7 mouse cellular contexts compared by ENCODE assay signal in the genomic region with DNA sequence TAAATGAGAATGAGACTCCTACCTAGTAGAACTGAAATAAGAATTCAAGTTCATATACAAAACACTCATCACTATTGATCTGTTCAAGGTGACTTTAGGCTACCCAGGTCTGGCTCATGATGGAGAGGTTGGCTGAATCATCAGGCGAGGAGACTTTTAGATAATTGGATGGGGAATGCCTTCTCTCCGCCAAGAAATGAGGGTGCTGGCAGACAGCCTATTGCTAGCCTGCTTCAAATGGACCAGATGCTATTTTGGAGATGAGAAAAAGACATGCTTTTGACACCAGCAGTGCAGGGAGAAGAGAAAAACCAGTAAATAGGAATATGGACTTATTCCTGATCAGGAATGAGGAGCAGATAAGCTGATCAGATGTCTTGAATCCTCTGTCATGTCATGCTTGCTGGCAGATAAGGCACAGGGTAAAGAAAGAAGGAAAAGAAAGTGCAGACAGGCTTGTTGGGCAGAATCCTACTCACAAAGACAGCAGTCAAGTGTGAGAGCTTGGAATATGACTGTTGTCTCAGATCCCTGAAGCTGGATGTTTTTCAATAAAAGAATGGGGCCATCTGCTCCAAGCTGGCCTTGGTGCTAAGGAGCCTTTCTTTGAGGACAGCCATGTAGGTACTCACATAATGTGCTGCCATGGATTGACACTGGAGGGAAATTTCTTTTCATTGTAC. TPM values are rescaled to one million over a fixed set of nuclear protein-coding genes. Genes with fewer than 3 reads are reported as not detected.
A peak's percentile ranks its signal among the peaks of the same experiment; 100 is the strongest.
DNase-seq lines count a peak whose midpoint lies in the region; ATAC-seq and TF ChIP-seq lines count a peak whose summit lies in the region.

No protein-coding gene starts in this region.

- no peak for TF ChIP-seq EP300 in liver, postnatal 0 days (IDR thresholded peaks at IDR 0.05; ENCODE audit: low read depth)

- DNase-seq in adipocyte (ENCODE audit: low spot score): peak; percentile 19
- peak; percentile 92 for DNase-seq in cerebellum, adult 11-12 months
- peak; percentile 13 for DNase-seq in gastrocnemius, postnatal 25 days
- peak; percentile 52 to 83 for DNase-seq in left cerebral cortex, postnatal 25 days (ENCODE audit: low spot score in 2 of 2)
- no peak for DNase-seq in ovary, adult 18-20 months (ENCODE audit: low spot score)
- no peak for DNase-seq in spleen, postnatal 14 days (ENCODE audit: low spot score in 2 of 2)
- no peak for DNase-seq in liver, postnatal 0 days

- no peak overlapping the region for H3K27ac ChIP-seq in liver, postnatal 0 days (ENCODE audit: low read depth)

- no peak overlapping the region for H3K9ac ChIP-seq in liver, postnatal 0 days (replicated peaks)

- no peak for TF ChIP-seq CTCF in liver, postnatal 0 days (IDR thresholded peaks at IDR 0.05; ENCODE audit: low read depth)

- H3K27me3 ChIP-seq in liver, postnatal 0 days (ENCODE audit: insufficient read depth, low read length): no peaks in the 10 kb centered on the region

- ATAC-seq in liver, postnatal 0 days: no peak

- H3K4me2 ChIP-seq in liver, postnatal 0 days (ENCODE audit: low read depth, low read length): no peak overlapping the region

- no peaks in the 10 kb centered on the region for H3K9me3 ChIP-seq in liver, postnatal 0 days (ENCODE audit: low read length)

- intact Hi-C loops in left cerebral cortex, postnatal 25 days (cut with DNase I): loop anchor here (2.0 to 5.0 kb wide), 2 partner anchors 42 to 60 kb away; no protein-coding TSS in a partner anchor

- no peaks in the 10 kb centered on the region for H3K4me1 ChIP-seq in liver, postnatal 0 days (ENCODE audit: insufficient read depth)

- H3K36me3 ChIP-seq in liver, postnatal 0 days (replicated peaks; ENCODE audit: insufficient read depth, low read length): no peaks in the 10 kb centered on the region

- no peak overlapping the region for H3K4me3 ChIP-seq in liver, postnatal 0 days (ENCODE audit: low read depth, low read length)

- 63% methylated on average over 2 of the region's 2 CpGs for WGBS in liver, postnatal 0 days (ENCODE audit: insufficient replicate concordance)

RNA-seq across cellular contexts. Expression of a gene that starts 9.9 kb away (rescaled TPM):
- total RNA-seq in gastrocnemius, postnatal 25 days (2021): 1 to 10 TPM; 1.8 to 2.7 TPM
- 100 to 1,000 TPM; 471 to 488 TPM for total RNA-seq in left cerebral cortex, postnatal 25 days (2021)
- polyA plus RNA-seq in liver, postnatal 0 days (2015; fragmentation: Nextera tagmentation; extraction: Ambion mirVana): 0.20 and 0.21 TPM in 2 replicates

Comparison
In these comparisons a context has a peak if more than half of its experiments do, and no peak if none do; other contexts are left out.
1. DNase-seq: peak in adipocyte (single experiment), cerebellum, adult 11-12 months (single experiment), gastrocnemius, postnatal 25 days (single experiment) and left cerebral cortex, postnatal 25 days (2 of 2); none in ovary, adult 18-20 months (single experiment), spleen, postnatal 14 days (0 of 2) and liver, postnatal 0 days (single experiment).
2. RNA of a gene that starts 9.9 kb away (total RNA-seq): 471 to 488 TPM in left cerebral cortex, postnatal 25 days; 1.8 to 2.7 TPM in gastrocnemius, postnatal 25 days; every median in the first group is over 100 times any median in the second.